Mouse (Mus musculus): ENCODE measurements around the gene S100a11. TPM values are rescaled to one million over a fixed set of nuclear protein-coding genes. Genes with fewer than 3 reads are reported as not detected.

Gene S100a11
- total RNA-seq, 1 experiment from 2014 or later = 660 TPM

- ATAC-seq (ENCODE audit: extremely low read depth, insufficient number of reproducible peaks, low FRiP score, poor library complexity, severe bottlenecking) = no peak
These were observed 34.2 kb downstream of the S100a11 start for GRCm38 (mm10) chr3:93554379-93554980.

GRCm38 (mm10) chr3:93554981-93555877, 34.9 kb downstream of the S100a11 start, which contains the start of gene S100a10:
S100a10 (plus strand) TSS chr3:93555080.
- peak; percentile 56 for ATAC-seq (ENCODE audit: extremely low read depth, insufficient number of reproducible peaks, low FRiP score, poor library complexity, severe bottlenecking)

- ATAC-seq (ENCODE audit: extremely low read depth, insufficient number of reproducible peaks, low FRiP score, poor library complexity, severe bottlenecking) = no peak
These were observed 35.6 kb downstream of the S100a11 start for GRCm38 (mm10) chr3:93555878-93556254.

- no peak for ATAC-seq (ENCODE audit: extremely low read depth, insufficient number of reproducible peaks, low FRiP score, poor library complexity, severe bottlenecking)
These were observed 36.3 kb downstream of the S100a11 start for GRCm38 (mm10) chr3:93556599-93556998.

GRCm38 (mm10) chr3:93557471-93557870, 37.2 kb downstream of the S100a11 start:
- no peak for ATAC-seq (ENCODE audit: extremely low read depth, insufficient number of reproducible peaks, low FRiP score, poor library complexity, severe bottlenecking)

- ATAC-seq (ENCODE audit: extremely low read depth, insufficient number of reproducible peaks, low FRiP score, poor library complexity, severe bottlenecking) = no peak
These were observed 39.7 kb downstream of the S100a11 start for GRCm38 (mm10) chr3:93559961-93560360.

GRCm38 (mm10) chr3:93562372-93562771, 42.1 kb downstream of the S100a11 start:
- ATAC-seq (ENCODE audit: extremely low read depth, insufficient number of reproducible peaks, low FRiP score, poor library complexity, severe bottlenecking) = peak; percentile 33; the same call in 1 of the 2 replicates

- ATAC-seq (ENCODE audit: extremely low read depth, insufficient number of reproducible peaks, low FRiP score, poor library complexity, severe bottlenecking) = no peak
These were observed 42.9 kb downstream of the S100a11 start for GRCm38 (mm10) chr3:93563216-93563615.

GRCm38 (mm10) chr3:93566892-93567291, 46.6 kb downstream of the S100a11 start:
- no peak for ATAC-seq (ENCODE audit: extremely low read depth, insufficient number of reproducible peaks, low FRiP score, poor library complexity, severe bottlenecking)

- no peak for ATAC-seq (ENCODE audit: extremely low read depth, insufficient number of reproducible peaks, low FRiP score, poor library complexity, severe bottlenecking)
These were observed 47.4 kb downstream of the S100a11 start for GRCm38 (mm10) chr3:93567721-93568120.

GRCm38 (mm10) chr3:93568428-93569040, 48.2 kb downstream of the S100a11 start:
- no peak for ATAC-seq (ENCODE audit: extremely low read depth, insufficient number of reproducible peaks, low FRiP score, poor library complexity, severe bottlenecking)

GRCm38 (mm10) chr3:93569046-93569445, 48.8 kb downstream of the S100a11 start:
- ATAC-seq (ENCODE audit: extremely low read depth, insufficient number of reproducible peaks, low FRiP score, poor library complexity, severe bottlenecking) = no peak

GRCm38 (mm10) chr3:93572058-93572791, 51.9 kb downstream of the S100a11 start:
- no peak for ATAC-seq (ENCODE audit: extremely low read depth, insufficient number of reproducible peaks, low FRiP score, poor library complexity, severe bottlenecking)

Other genes with a start within 250 kb of the S100a11 start
- not detected in 2 replicates for gene Flg, start 247.0 kb upstream of the S100a11 start, total RNA-seq (2017)
- gene Hrnr, start 200.7 kb upstream of the S100a11 start, total RNA-seq (2017) = not detected in 2 replicates
- gene Rptn, start 126.8 kb upstream of the S100a11 start, total RNA-seq (2017) = not detected in 2 replicates
- 0.23 and 0.25 TPM in 2 replicates for gene Tchh, start 78.2 kb upstream of the S100a11 start, total RNA-seq (2017)
- not detected in 2 replicates for gene Tchhl1, start 51.7 kb upstream of the S100a11 start, total RNA-seq (2017)
- 406 and 416 TPM in 2 replicates for gene S100a10, start 34.6 kb downstream of the S100a11 start, total RNA-seq (2017)
- not detected in 2 replicates for gene Tdpoz2, start 132.2 kb downstream of the S100a11 start, total RNA-seq (2017)
- not detected in 2 replicates for gene Tdpoz1, start 155.8 kb downstream of the S100a11 start, total RNA-seq (2017)
- gene Gm37596, start 172.6 kb downstream of the S100a11 start, total RNA-seq (2017) = not detected in 2 replicates